Mouse (Mus musculus): ENCODE measurements around the gene Snw1. TPM values are rescaled to one million over a fixed set of nuclear protein-coding genes. Genes with fewer than 3 reads are reported as not detected.
"Not testable (repeated sequence)": the region's sequence is repeated elsewhere in the genome, so short reads cannot be mapped to it uniquely, and the experiment has no call there.

Gene Snw1
- total RNA-seq (2021), result 10 to 100 TPM; 50.5 to 54.1 TPM
- long read RNA-seq, experiment 1, full-length matches to known transcripts, result 67 of 76 reads
- long read RNA-seq, experiment 1, partial matches to known transcripts, result 3 of 76 reads
- long read RNA-seq, experiment 1, other reads (novel, unspliced or antisense), result 6 of 76 reads
- long read RNA-seq, experiment 2, full-length matches to known transcripts, result 68 of 77 reads
- long read RNA-seq, experiment 2, partial matches to known transcripts, result 4 of 77 reads
- long read RNA-seq, experiment 2, other reads (novel, unspliced or antisense), result 5 of 77 reads

- DNase-seq (ENCODE audit: low spot score in 2 of 2), result peak; percentile 96 to 97
- intact Hi-C loops (cut with DNase I), result no loop called here
These were observed at the start of gene Snw1 for GRCm38 (mm10) chr12:87471964-87472786. Gene Snw1, minus strand, starts transcription at chr12:87472274.

DNA sequence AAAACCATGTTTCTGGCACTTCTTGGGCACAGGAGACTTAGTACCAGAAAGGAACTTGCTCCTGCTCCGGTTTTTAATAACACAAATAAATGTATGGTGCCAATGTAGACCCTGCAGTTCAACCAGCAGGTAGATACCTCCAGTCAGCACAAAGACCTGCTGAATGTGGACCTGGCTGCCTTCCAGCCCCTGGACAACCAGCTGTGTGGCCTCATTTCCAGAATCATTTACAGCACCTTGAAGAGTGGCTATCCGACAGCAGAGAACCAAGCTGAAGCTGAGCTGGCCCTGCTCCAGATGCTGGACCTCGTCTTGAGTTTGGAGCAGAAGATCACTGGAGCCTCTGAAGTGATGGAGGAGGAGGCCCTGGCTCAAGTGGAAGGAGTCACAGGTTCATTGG lies 47.5 kb upstream of the Snw1 start:
- DNase-seq (ENCODE audit: low spot score in 2 of 2); intact Hi-C loops (cut with DNase I): not testable (repeated sequence)

DNA sequence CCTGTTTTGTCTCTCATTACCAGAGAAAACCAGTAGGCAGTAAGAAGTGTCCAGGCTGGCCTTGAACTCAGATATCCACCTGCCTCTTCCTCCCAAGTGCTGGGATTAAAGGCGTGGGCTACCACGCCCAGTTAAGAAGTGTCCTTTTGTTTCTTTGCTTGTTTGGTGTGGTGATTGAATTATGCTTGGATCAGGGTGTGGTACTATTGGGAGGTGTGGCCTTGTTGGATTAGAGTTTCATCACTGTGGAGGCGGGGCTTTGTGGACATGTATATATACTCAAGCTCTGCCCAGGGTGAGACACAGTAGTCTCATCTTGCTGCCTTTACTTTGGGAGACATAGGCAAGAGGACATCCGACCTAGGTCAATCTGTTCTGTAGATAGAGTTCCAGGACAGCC lies 41.9 kb upstream of the Snw1 start, which contains the start of gene Gm8300:
TSS of gene Gm8300 (plus strand) at position 301 of the 400 bp plus-strand sequence.
- DNase-seq (ENCODE audit: low spot score in 2 of 2); intact Hi-C loops (cut with DNase I): not testable (repeated sequence)

DNA sequence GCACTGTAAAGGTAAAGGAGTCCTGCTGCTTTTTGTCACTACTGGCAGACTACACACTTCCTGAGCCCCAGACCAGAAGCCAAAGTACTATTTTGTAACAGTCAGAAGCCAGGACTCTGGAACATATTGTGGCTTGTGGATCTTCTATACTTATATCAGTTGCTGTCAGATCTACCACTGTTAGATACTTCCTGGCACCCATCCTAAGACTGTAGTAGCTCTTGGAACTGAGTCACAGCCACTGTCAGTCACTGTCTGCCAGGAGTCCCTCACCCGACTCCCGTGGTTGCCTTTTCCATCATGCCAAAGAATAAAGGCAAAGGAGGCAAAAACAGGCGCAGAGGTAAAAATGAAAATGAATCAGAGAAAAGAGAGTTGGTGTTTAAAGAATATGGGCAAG lies 22.3 kb upstream of the Snw1 start, which contains the start of gene Gm5788:
TSS of gene Gm5788 (plus strand) at position 301 of the 400 bp plus-strand sequence.
- intact Hi-C loops (cut with DNase I); DNase-seq (ENCODE audit: low spot score in 2 of 2): not testable (repeated sequence)

DNA sequence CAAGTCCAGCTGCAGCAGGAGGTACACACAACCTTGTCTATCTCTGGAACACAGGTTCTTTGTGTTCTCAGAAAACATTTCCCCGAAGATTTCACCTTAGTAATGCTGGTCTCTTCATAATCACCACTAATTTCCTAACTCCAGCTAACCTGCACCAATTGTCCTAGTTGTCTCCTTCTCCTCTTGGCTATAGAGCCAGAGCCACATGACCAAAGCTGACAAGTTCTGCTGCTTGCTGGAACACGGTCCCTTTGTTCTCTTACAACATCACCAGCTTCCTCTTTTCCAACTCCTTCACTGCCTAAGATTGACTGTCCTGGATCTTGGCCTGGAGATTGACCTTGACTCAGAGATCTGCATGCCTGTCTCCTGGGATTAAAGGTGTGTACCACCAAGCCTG lies 16.6 kb upstream of the Snw1 start:
- DNase-seq (ENCODE audit: low spot score in 2 of 2); intact Hi-C loops (cut with DNase I): not testable (repeated sequence)

DNA sequence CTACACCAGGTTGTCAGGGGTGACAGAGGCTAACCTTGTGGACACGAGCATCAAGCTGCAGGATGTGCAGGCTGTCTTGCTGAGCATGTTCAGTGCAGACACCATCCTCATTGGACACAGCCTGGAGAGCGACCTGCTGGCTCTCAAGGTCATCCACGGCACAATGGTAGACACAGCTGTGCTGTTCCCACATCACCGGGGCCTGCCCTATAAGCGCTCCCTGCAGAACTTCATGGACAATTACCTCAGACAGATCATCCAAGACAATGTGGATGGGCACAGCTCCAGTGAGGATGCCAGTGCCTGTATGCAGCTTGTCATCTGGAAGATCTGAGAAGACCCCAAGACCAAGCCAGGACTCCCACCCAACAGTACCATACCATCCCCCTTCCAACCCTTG lies 10.4 kb upstream of the Snw1 start:
- DNase-seq (ENCODE audit: low spot score in 2 of 2); intact Hi-C loops (cut with DNase I): not testable (repeated sequence)

DNA sequence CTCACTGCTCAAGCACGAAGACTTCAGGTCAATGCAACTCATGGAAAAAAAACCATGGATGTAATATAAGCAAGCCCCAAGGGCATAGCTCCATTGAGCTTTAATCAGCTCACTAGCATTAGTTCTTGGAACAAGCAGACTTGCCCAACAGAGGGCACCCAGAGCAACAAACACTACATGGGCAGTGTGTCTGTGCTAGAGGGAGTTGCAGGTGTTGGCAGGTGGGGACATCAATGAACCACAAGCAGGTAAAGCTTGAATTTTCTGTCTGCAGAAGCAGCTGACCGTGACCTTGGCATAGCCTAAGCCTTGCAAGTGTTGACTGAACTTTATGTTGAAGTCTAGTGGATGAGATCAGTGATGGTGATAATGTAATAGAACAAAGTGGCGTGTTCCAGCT lies 2.7 kb upstream of the Snw1 start:
- intact Hi-C loops (cut with DNase I), result no loop called here
- DNase-seq (ENCODE audit: low spot score in 2 of 2), result no peak

DNA sequence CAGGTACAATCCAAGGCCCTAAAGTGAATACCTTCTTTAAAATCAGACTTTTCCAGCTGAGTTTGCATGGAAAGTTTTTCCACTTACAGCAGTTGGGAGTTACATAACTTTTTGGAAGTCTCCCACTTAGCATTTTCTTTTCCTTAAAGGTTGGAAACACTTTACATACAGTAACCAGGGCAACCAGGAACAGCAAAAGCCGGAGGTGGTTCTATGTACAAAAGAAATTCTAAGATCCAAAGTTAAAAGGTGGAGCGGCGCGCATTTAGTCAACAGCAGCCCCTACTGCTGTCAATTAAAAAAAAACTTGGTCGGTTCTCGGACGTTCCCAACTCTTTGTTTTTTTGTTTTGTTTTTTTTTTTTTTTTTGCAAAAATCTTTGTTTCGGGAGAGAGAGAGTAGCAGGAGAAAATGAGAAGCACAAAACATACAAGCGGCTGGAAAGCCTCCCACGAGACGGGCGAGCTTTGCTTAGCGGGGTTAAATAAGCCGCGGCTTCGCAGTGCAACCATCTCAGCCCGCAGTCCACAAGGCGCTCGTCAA lies 582 bp downstream of the Snw1 start:
- peak; percentile 23 to 72 for DNase-seq (ENCODE audit: low spot score in 2 of 2)
- intact Hi-C loops (cut with DNase I), result no loop called here

- intact Hi-C loops (cut with DNase I), result no loop called here
These were observed 1.6 kb downstream of the Snw1 start for GRCm38 (mm10) chr12:87470263-87471136.

DNA sequence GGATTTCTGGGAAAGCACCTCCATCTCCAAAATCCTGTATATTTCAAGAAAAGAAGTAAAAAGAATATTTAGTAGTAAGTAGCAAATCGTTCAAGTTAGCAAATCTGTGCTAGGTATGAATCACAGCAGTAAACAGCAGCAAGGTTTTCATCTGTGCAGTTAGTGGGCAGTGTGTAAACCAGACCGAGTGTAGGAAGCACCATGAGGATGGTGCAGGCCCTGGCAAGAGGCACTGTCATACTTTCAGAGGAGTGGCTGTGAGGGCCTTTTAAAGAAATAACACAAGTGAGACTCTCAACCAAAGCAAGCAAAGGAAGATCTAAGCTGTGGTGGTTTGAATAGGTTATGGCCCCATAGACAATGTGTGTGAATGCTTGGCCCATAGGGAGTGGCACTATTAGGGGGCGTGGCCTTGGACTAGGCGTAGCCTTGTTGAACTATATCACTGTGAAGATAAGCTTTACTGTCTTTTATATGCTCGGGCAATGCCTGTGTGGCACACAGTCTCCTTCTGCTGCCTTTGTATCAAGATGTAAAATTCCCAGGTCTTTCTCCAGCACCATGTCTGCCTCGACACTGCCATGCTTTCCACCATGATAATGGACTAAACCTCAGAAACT lies 7.3 kb downstream of the Snw1 start:
- intact Hi-C loops (cut with DNase I), result no loop called here
- no peak for DNase-seq (ENCODE audit: low spot score in 2 of 2)

More at GRCm38 (mm10) chr12:87470263-87471136, 1.6 kb downstream of the Snw1 start:
- DNase-seq (ENCODE audit: low spot score in 2 of 2), result no peak

- intact Hi-C loops (cut with DNase I), result no loop called here
These were observed 22.6 kb downstream of the Snw1 start for GRCm38 (mm10) chr12:87449456-87449855.

GRCm38 (mm10) chr12:87444211-87444610 lies 27.9 kb downstream of the Snw1 start:
- DNase-seq (ENCODE audit: low spot score in 2 of 2), result no peak
- intact Hi-C loops (cut with DNase I), result no loop called here

More at GRCm38 (mm10) chr12:87449456-87449855, 22.6 kb downstream of the Snw1 start:
- DNase-seq (ENCODE audit: low spot score in 2 of 2), result no peak

DNA sequence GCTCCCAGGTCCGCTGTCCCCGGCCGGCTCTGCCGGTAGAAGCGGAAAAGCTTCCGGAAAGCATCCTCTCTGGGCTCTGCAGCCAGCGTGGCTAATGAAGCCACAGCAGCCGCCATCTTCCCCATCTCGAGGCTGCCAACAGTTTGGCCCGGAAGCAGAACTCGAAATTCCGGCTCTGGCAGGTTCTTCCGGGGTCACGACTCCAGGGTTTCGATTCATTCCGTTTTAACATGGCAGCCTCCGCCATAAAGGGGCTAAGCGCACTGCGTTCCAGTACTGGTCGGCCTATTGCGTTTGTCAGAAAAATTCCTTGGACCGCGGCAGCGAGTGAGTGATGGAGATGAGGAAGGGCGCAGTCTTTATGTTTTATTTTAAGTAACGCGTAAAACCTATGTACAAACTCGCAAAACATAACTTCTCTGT lies 28.4 kb downstream of the Snw1 start, which contains the start of the genes Slirp and Alkbh1:
TSS of gene Slirp (plus strand) at position 197 of the 423 bp plus-strand sequence.
TSS of gene Alkbh1 (minus strand) at position 318 of the 423 bp plus-strand sequence.
- intact Hi-C loops (cut with DNase I), result no loop called here
- peak; percentile 94 to 95 for DNase-seq (ENCODE audit: low spot score in 2 of 2)

DNA sequence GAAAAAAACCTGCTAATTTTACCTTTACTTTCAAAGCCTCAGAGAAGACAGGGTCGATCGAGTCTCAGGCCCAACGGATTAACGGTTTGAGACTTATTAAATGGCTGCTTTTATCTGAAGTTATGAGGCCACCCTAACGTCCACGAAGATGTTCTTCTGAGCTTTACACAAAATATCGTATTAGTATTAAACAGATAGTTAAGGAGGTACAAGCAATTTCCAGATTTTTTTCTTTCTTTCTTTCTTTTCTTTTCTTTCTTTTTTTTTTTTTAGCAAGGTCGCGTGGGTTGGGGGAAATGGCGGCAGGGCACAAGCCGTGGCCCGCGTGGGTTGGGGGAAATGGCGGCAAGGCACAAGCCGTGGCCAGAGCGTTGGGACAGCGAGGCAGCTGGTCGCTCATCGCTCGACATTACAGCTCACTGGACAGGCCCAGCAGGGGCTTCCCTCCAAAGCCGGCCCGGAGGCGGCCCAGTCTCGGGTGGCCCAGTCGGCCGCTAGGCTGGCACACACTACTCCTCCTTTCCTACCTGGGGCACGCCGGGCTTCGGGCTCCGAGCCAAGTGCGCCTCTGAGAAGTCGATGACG lies 28.9 kb downstream of the Snw1 start:
- intact Hi-C loops (cut with DNase I), result no loop called here
- DNase-seq (ENCODE audit: low spot score in 2 of 2), result no peak

DNA sequence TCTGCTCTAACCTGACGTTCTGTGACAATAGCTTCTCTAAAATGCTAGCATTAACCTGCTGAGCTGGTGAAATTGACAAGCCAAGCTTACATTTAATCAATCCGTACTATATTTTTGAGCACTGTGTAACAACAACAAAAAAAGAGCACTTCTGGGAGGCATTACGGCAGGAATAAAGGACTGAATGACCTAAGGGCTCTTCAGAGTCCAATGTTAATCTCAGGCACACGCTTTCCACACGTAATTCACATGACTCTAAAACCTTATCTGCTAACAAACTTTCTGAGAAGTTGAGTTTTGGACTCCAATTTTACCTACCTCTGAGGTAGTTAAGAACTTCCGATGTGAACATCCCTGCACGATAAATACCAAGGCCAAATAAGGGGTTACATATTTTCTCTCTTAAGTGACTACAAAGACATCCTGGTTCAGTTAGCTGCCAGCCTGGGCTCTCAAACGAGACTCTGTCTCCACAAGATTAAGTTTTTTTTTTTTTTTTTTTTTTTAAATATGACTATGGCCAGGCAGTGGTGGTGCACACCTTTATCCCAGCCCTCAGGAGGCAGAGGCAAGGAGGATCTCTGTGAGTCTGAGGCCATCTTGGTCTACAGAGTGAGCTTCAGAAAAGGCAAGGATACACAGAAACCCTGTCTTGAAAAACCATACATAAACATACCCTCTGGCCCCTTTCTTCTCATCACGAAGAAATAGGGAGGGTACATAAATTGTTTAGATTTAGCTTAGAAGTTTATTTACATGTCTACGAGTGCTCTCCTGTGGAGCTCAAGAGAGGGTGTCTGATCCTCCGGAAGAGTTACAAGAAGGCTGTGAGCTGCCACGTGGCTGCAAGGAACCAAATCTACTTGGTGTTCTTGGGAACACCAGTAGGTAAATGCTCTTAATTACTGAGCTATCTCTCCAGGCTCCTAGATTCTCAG lies 29.6 kb downstream of the Snw1 start:
- intact Hi-C loops (cut with DNase I), result no loop called here

GRCm38 (mm10) chr12:87428885-87429284 lies 43.2 kb downstream of the Snw1 start:
- intact Hi-C loops (cut with DNase I), result no loop called here
- no peak for DNase-seq (ENCODE audit: low spot score in 2 of 2)

More for the DNA sequence above, 29.6 kb downstream of the Snw1 start:
- no peak for DNase-seq (ENCODE audit: low spot score in 2 of 2)

DNA sequence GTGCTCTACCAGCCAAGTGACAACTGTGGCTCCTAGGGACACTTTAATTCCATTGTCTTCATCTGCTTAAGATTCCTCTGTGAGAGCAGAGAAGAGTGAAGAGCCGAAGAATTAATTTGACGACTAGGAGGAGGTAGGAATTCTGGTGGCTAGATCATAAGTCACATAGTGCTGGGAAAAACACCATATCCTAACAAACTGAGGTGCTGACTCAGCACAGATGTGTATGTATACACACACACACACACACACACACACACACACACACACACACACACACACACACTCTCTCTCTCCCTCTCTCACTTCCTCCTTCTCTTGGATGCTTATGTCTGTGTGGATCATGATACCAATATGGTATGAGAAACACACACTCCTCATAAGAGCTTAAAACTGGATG lies 43.8 kb downstream of the Snw1 start:
- intact Hi-C loops (cut with DNase I), result no loop called here
- DNase-seq (ENCODE audit: low spot score in 2 of 2), result no peak

Measured in left cerebral cortex, postnatal 14 days (tissue).